Mouse (Mus musculus): Measurements from ENCODE around the gene Tmem150c.

DNA sequence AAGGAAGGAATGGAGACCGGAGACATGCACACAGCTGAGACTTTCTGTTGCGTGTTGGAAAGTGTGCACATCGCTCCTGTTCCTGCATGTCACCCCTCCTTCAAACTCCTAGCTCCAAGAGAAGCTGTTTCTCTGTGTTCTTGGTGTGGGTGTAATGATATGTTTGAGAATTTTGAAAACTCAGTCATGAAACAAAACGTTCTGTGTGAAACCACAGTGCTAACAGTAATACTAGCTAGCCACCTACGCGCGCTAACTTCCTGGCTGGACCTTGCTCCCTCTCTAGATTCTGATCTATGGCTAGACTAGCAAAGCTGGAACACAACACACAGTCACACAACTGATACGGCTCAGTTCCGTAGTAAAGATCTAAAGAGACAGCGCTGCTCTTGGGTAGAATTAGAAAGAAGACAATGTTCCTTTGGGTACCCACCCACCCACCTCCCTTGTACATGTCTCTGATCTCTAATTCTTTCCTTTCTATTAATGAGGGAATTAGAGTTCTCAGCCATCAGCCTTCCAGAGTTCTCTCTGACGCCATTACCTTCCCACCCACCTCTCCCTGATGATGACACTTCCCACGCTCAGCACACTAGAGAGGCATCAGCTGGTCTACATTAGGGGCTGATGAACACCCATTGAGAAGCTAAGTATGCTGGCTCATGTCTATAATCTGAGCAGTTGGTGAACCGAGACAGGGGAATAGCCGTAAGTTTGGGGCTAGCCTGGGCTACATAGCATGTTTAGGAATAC, 32.0 kb upstream of the Tmem150c start:
- no peak for TF ChIP-seq GATA1 (IDR thresholded peaks at IDR 0.05; ENCODE audit: low read length)
- TF ChIP-seq TAL1 (IDR thresholded peaks at IDR 0.05; ENCODE audit: low read length) = no peak
